1 mouse cellular context compared by ENCODE assay signal in the genomic region with DNA sequence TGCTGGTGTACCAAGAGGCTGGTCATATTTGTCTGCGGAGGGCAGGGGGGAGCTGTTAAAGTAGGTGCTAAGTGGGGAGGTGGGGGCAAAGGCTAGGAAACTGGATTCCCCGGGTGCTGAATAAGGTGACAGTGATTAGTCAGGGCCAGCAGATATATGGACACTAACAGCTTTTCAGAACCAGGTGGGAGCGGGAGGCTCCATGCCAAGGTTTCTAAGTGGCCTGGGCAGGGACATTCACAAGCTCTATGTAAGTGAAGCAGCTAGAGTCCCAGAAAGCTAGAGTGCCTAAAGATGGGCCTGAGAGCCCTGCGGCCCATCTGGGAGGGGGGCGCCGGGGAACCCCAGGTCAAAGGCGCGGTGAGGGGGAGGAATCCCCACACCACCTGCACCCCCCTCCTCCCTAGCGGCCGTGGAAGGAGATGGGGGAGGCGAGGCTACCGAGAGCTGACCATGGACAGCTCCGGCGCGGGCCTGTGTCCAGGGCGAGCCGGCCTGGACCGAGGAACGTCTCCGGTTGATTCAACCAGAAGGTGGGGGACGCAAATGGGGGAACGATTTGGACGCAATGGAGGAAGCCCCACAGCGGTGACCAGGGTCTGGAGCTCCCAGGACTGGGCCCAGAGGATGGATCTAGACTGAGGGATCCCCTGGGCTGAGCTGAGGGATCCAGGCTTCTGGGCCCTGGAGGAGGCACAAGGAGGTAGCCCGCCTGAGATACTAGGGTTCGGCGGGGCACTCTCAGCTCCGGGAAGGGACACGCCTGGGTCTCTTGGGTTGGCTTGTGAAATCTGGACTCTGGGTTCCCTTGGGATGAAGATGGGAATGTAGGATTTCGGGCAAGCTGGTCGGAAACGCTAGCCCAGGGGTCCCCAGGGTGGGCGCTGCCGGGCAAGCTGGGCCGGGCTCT.
TF ChIP-seq lines count a peak whose summit lies in the region.

No protein-coding gene starts in this region.

TF ChIP-seq in CH12.LX, 34 proteins besides CTCF, POLR2A, EP300 and RAD21 (continued from another document):
- no peak for TF ChIP-seq ZKSCAN1 (IDR thresholded peaks at IDR 0.05; ENCODE audit: borderline replicate concordance, low read depth, low read length)
- TF ChIP-seq USF1 (IDR thresholded peaks at IDR 0.05; ENCODE audit: low read depth, low read length), result no peak
- TF ChIP-seq MAZ (IDR thresholded peaks at IDR 0.05; ENCODE audit: low read depth, low read length), result no peak
- TF ChIP-seq USF2 (conservative IDR thresholded peaks at IDR 0.05; ENCODE audit: low read depth, low read length), result no peak
- TF ChIP-seq ZNF384 (IDR thresholded peaks at IDR 0.05; ENCODE audit: low read depth, low read length), result no peak
- TF ChIP-seq SIN3A (IDR thresholded peaks at IDR 0.05; ENCODE audit: low read length), result no peak
